Comparison of ENCODE assay signal across 24 mouse cellular contexts in the genomic region with DNA sequence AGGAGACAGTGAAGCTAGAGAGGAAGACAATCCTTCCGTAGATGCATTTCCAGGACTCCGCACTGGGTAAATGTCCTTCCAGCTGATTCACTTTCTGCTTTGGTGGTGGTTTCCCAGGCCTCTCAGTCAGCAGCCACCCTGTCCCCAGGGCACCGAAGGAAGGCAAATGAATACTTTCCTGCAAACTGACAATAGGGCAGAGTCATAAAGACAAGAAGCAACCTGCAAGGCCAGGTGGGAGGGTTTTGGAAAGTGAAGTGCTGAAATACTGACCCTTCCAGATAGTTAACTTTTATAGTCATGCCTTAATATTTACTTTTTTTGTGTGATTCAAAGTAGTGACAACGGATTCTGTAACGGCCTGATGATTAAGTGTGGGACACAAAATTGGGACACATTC. TPM values are rescaled to one million over a fixed set of nuclear protein-coding genes. Genes with fewer than 3 reads are reported as not detected.
DNase-seq lines count a peak whose midpoint lies in the region; ATAC-seq lines count a peak whose summit lies in the region.
"Had no signal": no experiment of that assay in that cellular context is flagged by ENCODE, and none has a peak within 500 bp of the region (broad histone marks: within the 10 kb centered on the region; RNA-seq: fewer than 3 reads in every experiment).

No protein-coding gene starts in this region.

- no peak overlapping the region for H3K4me2 ChIP-seq in intestine, embryonic 16.5 days (ENCODE audit: low read depth, low read length)
- H3K4me2 ChIP-seq in intestine, embryonic 15.5 days (replicated peaks), result no peak overlapping the region
- H3K4me2 ChIP-seq in stomach, embryonic 16.5 days (ENCODE audit: low read depth, low read length), result no peak overlapping the region
- H3K4me2 ChIP-seq: embryonic facial prominence, embryonic 13.5 days; embryonic facial prominence, embryonic 15.5 days; forebrain, embryonic 13.5 days; forebrain, embryonic 15.5 days had no signal

- no peaks in the 10 kb centered on the region for H3K27me3 ChIP-seq in intestine, embryonic 16.5 days (replicated peaks; ENCODE audit: control insufficient read depth, insufficient read depth, low read length)
- H3K27me3 ChIP-seq in intestine, embryonic 15.5 days (replicated peaks), result no peaks in the 10 kb centered on the region
- no peaks in the 10 kb centered on the region for H3K27me3 ChIP-seq in stomach, embryonic 16.5 days (ENCODE audit: control insufficient read depth, insufficient read depth, low read length)
- H3K27me3 ChIP-seq: embryonic facial prominence, embryonic 13.5 days; embryonic facial prominence, embryonic 15.5 days; forebrain, embryonic 13.5 days; forebrain, embryonic 15.5 days had no signal

- no peak overlapping the region for H3K9ac ChIP-seq in intestine, embryonic 16.5 days (ENCODE audit: low read depth, low read length)
- H3K9ac ChIP-seq in intestine, embryonic 15.5 days, result no peak overlapping the region
- no peak overlapping the region for H3K9ac ChIP-seq in stomach, embryonic 16.5 days (ENCODE audit: low read length)
- H3K9ac ChIP-seq: embryonic facial prominence, embryonic 13.5 days; embryonic facial prominence, embryonic 15.5 days; forebrain, embryonic 13.5 days; forebrain, embryonic 15.5 days had no signal

- H3K4me3 ChIP-seq in intestine, embryonic 16.5 days (ENCODE audit: low read length), result no peak overlapping the region
- no peak overlapping the region for H3K4me3 ChIP-seq in intestine, embryonic 15.5 days (replicated peaks)
- no peak overlapping the region for H3K4me3 ChIP-seq in stomach, embryonic 16.5 days (replicated peaks; ENCODE audit: low read length)
- H3K4me3 ChIP-seq: embryonic facial prominence, embryonic 13.5 days; embryonic facial prominence, embryonic 15.5 days; erythroblast, embryonic 14.5 days; forebrain, embryonic 13.5 days; forebrain, embryonic 15.5 days had no signal

- H3K4me1 ChIP-seq in intestine, embryonic 16.5 days (ENCODE audit: control insufficient read depth, insufficient read depth, low read length), result peaks cover 4% of the 10 kb centered on the region; the same call in 1 of the 2 replicates
- H3K4me1 ChIP-seq in intestine, embryonic 15.5 days (replicated peaks), result 0 out of 2 replicates have a peak, but pooled peaks cover 4% of the 10 kb centered on the region
- no peaks in the 10 kb centered on the region for H3K4me1 ChIP-seq in stomach, embryonic 16.5 days (ENCODE audit: control insufficient read depth, insufficient read depth, low read length)
- H3K4me1 ChIP-seq: embryonic facial prominence, embryonic 13.5 days; embryonic facial prominence, embryonic 15.5 days; forebrain, embryonic 13.5 days; forebrain, embryonic 15.5 days had no signal

- no peaks in the 10 kb centered on the region for H3K9me3 ChIP-seq in intestine, embryonic 16.5 days (ENCODE audit: control insufficient read depth, low read length)
- H3K9me3 ChIP-seq in intestine, embryonic 15.5 days, result no peaks in the 10 kb centered on the region
- no peaks in the 10 kb centered on the region for H3K9me3 ChIP-seq in stomach, embryonic 16.5 days (replicated peaks; ENCODE audit: control insufficient read depth, low read length)
- H3K9me3 ChIP-seq: embryonic facial prominence, embryonic 13.5 days; embryonic facial prominence, embryonic 15.5 days; forebrain, embryonic 13.5 days; forebrain, embryonic 15.5 days had no signal

- no peak for ATAC-seq in intestine, embryonic 16.5 days
- no peak for ATAC-seq in intestine, embryonic 15.5 days
- no peak for ATAC-seq in stomach, embryonic 16.5 days (ENCODE audit: insufficient read depth, low FRiP score)
- ATAC-seq: forebrain, embryonic 13.5 days; forebrain, embryonic 15.5 days had no signal

- H3K27ac ChIP-seq in intestine, embryonic 16.5 days (ENCODE audit: low read length), result 0 out of 2 replicates have a peak overlapping the region, but pooled peaks have one; percentile 31
- no peak overlapping the region for H3K27ac ChIP-seq in intestine, embryonic 15.5 days
- H3K27ac ChIP-seq in stomach, embryonic 16.5 days (ENCODE audit: low read length), result peak overlapping the region; percentile 10; the same call in 1 of the 2 replicates
- H3K27ac ChIP-seq: embryonic facial prominence, embryonic 13.5 days; embryonic facial prominence, embryonic 15.5 days; forebrain, embryonic 13.5 days; forebrain, embryonic 15.5 days had no signal

- peak; percentile 50 for DNase-seq in fat pad, adult 2 months (ENCODE audit: extremely low read depth, low read depth, low spot score)
- DNase-seq in gonadal fat pad, adult 2 months (ENCODE audit: low read depth), result peak; percentile 61
- no peak for DNase-seq in layer of hippocampus, adult 8-10 months (ENCODE audit: low spot score in 2 of 2)
- no peak for DNase-seq in lung, postnatal 36 days
- DNase-seq in lung, postnatal 14 days, result no peak
- DNase-seq: adrenal gland, adult 2 months; adrenal gland, postnatal 10 days; adrenal gland, postnatal 25 days; cerebellum, adult 11 months; cerebellum, adult 18-20 months; cerebellum, adult 8-10 months; cerebellum, adult 9-11 months; cerebellum, postnatal 14 days; cerebellum, postnatal 36 days; embryo, embryonic 11 days had no signal

- 74% methylated on average over 5 of the region's 5 CpGs for WGBS in intestine, embryonic 16.5 days
- 71% methylated on average over 5 of the region's 5 CpGs for WGBS in intestine, embryonic 15.5 days
- 78% methylated on average over 5 of the region's 5 CpGs for WGBS in stomach, embryonic 16.5 days

- no peaks in the 10 kb centered on the region for H3K36me3 ChIP-seq in intestine, embryonic 16.5 days (ENCODE audit: control insufficient read depth, insufficient read depth, low read length)
- no peaks in the 10 kb centered on the region for H3K36me3 ChIP-seq in intestine, embryonic 15.5 days
- H3K36me3 ChIP-seq in stomach, embryonic 16.5 days (ENCODE audit: control insufficient read depth, insufficient read depth, low read length), result no peaks in the 10 kb centered on the region
- H3K36me3 ChIP-seq: embryonic facial prominence, embryonic 13.5 days; embryonic facial prominence, embryonic 15.5 days; forebrain, embryonic 15.5 days had no signal

RNA-seq across cellular contexts. Expression of gene Lrrfip2, which starts 13.5 kb away (rescaled TPM):
- 38.4 and 39.4 TPM in 2 replicates for polyA plus RNA-seq in intestine, embryonic 16.5 days (2015; fragmentation: Nextera tagmentation; extraction: Ambion mirVana)
- polyA plus RNA-seq in intestine, embryonic 15.5 days (2015; fragmentation: Nextera tagmentation; extraction: Ambion mirVana), result 41.4 and 41.6 TPM in 2 replicates
- 10.0 and 10.5 TPM in 2 replicates for polyA plus RNA-seq in gonadal fat pad, adult 2 months (2012; rRNA removed)
- 31.9 and 34.9 TPM in 2 replicates for polyA plus RNA-seq in stomach, embryonic 16.5 days (2015; fragmentation: Nextera tagmentation; extraction: Ambion mirVana)
- total RNA-seq in layer of hippocampus, adult 8-10 months (2022), result 10 to 100 TPM; 34.6 to 46.1 (median 40.6) TPM

RNA-seq across cellular contexts. Expression of gene Ccrl2, which starts 46.6 kb away (rescaled TPM):
- polyA plus RNA-seq in intestine, embryonic 16.5 days (2015; fragmentation: Nextera tagmentation; extraction: Ambion mirVana), result 1.9 and 2.5 TPM in 2 replicates
- polyA plus RNA-seq in intestine, embryonic 15.5 days (2015; fragmentation: Nextera tagmentation; extraction: Ambion mirVana), result 1.8 and 2.6 TPM in 2 replicates
- 3.1 and 5.0 TPM in 2 replicates for polyA plus RNA-seq in gonadal fat pad, adult 2 months (2012; rRNA removed)
- polyA plus RNA-seq in stomach, embryonic 16.5 days (2015; fragmentation: Nextera tagmentation; extraction: Ambion mirVana), result 2.7 and 3.2 TPM in 2 replicates
- 1 to 10 TPM in 2 of 4 experiments, under 1 TPM in 2; 0.62 to 4.0 (median 1.2) TPM for total RNA-seq in layer of hippocampus, adult 8-10 months (2022)
- polyA plus RNA-seq: C2C12 had no signal

Comparison
In these comparisons a context has a peak if more than half of its experiments do, and no peak if none do; other contexts are left out.
1. DNase-seq: peak in fat pad, adult 2 months (single experiment) and gonadal fat pad, adult 2 months (single experiment); none in layer of hippocampus, adult 8-10 months (0 of 2), lung, postnatal 36 days (single experiment) and lung, postnatal 14 days (single experiment).